Mouse (Mus musculus): ENCODE data around the gene Ikbke. TPM values are rescaled to one million over a fixed set of nuclear protein-coding genes. Genes with fewer than 3 reads are reported as not detected.

The Ikbke gene
- polyA plus RNA-seq, 1 experiment from 2014 or later = 0.67 TPM

GRCm38 (mm10) chr1:131246433-131247395, 32.7 kb downstream of the Ikbke start:
- no peaks in the 10 kb centered on the region for H3K36me3 ChIP-seq
- H3K4me2 ChIP-seq (replicated peaks) = 0 out of 2 replicates have a peak overlapping the region, but pooled peaks have one; percentile 9
- 0 out of 2 replicates have a peak, but pooled peaks have one; percentile 9 for ATAC-seq (replicated peaks)
- H3K27me3 ChIP-seq = peaks cover 14% of the 10 kb centered on the region
- H3K27ac ChIP-seq (replicated peaks) = no peak overlapping the region
- 11% methylated on average over 7 of the region's 7 CpGs for WGBS
- H3K4me1 ChIP-seq = peaks cover 22% of the 10 kb centered on the region
- H3K4me3 ChIP-seq = no peak overlapping the region
- H3K9me3 ChIP-seq = no peaks in the 10 kb centered on the region
- H3K9ac ChIP-seq (replicated peaks) = no peak overlapping the region

- Histone ChIP-seq H3K4me1 (peaks cover 22% of the 10 kb centered on the region), H3K4me3 (peak overlapping the region; percentile 55), H3K36me3 (no peaks in the 10 kb centered on the region), H3K9me3 (no peaks in the 10 kb centered on the region), H3K27me3 (peaks cover 14% of the 10 kb centered on the region), H3K27ac (replicated peaks) (no peak overlapping the region), H3K4me2 (replicated peaks) (peak overlapping the region; percentile 95), H3K9ac (replicated peaks) (no peak overlapping the region)
- WGBS = 9% methylated on average over 9 of the region's 9 CpGs
- peak; percentile 47 for ATAC-seq (replicated peaks)
Observed at GRCm38 (mm10) chr1:131245926-131246325, 33.5 kb downstream of the Ikbke start.

GRCm38 (mm10) chr1:131245089-131245856, 34.1 kb downstream of the Ikbke start, which contains the start of gene Rassf5:
Gene Rassf5 (minus strand): TSS chr1:131245258.
- Histone ChIP-seq H3K27me3 (peaks cover 14% of the 10 kb centered on the region), H3K4me2 (replicated peaks) (peak within 1 kb of the TSS; percentile 95), H3K36me3 (no peaks in the 10 kb centered on the region), H3K4me3 (peak within 1 kb of the TSS; percentile 55), H3K27ac (replicated peaks) (no peak within 1 kb of the TSS), H3K4me1 (peaks cover 22% of the 10 kb centered on the region), H3K9ac (replicated peaks) (peak within 1 kb of the TSS; percentile 57), H3K9me3 (no peaks in the 10 kb centered on the region)
- 2% methylated on average over 44 of the region's 60 CpGs for WGBS
- ATAC-seq (replicated peaks) = peak; percentile 46

GRCm38 (mm10) chr1:131244536-131245088, 34.8 kb downstream of the Ikbke start:
- Histone ChIP-seq H3K27ac (replicated peaks) (no peak overlapping the region), H3K9me3 (no peaks in the 10 kb centered on the region), H3K27me3 (peaks cover 14% of the 10 kb centered on the region), H3K9ac (replicated peaks) (peak overlapping the region; percentile 57), H3K36me3 (no peaks in the 10 kb centered on the region), H3K4me1 (peaks cover 26% of the 10 kb centered on the region), H3K4me2 (replicated peaks) (peak overlapping the region; percentile 95), H3K4me3 (peak overlapping the region; percentile 55)
- WGBS = under 1% methylated on average over 57 of the region's 57 CpGs
- peak; percentile 57 for ATAC-seq (replicated peaks)

GRCm38 (mm10) chr1:131242956-131243355, 36.5 kb downstream of the Ikbke start:
- no peaks in the 10 kb centered on the region for H3K9me3 ChIP-seq
- ATAC-seq (replicated peaks) = no peak
- H3K36me3 ChIP-seq = no peaks in the 10 kb centered on the region
- H3K4me1 ChIP-seq = peaks cover 28% of the 10 kb centered on the region
- H3K27ac ChIP-seq (replicated peaks) = no peak overlapping the region
- H3K27me3 ChIP-seq = peaks cover 14% of the 10 kb centered on the region
- H3K9ac ChIP-seq (replicated peaks) = no peak overlapping the region
- WGBS = 63% methylated on average over 6 of the region's 6 CpGs
- no peak overlapping the region for H3K4me3 ChIP-seq
- no peak overlapping the region for H3K4me2 ChIP-seq (replicated peaks)

- peaks cover 14% of the 10 kb centered on the region for H3K27me3 ChIP-seq
- no peak overlapping the region for H3K9ac ChIP-seq (replicated peaks)
- H3K27ac ChIP-seq (replicated peaks) = no peak overlapping the region
- H3K4me3 ChIP-seq = no peak overlapping the region
- no peak for ATAC-seq (replicated peaks)
- H3K36me3 ChIP-seq = no peaks in the 10 kb centered on the region
- peaks cover 10% of the 10 kb centered on the region for H3K4me1 ChIP-seq
- no peaks in the 10 kb centered on the region for H3K9me3 ChIP-seq
- H3K4me2 ChIP-seq (replicated peaks) = no peak overlapping the region
- 38% methylated on average over 12 of the region's 12 CpGs for WGBS
Observed at GRCm38 (mm10) chr1:131239576-131240193, 39.7 kb downstream of the Ikbke start.

GRCm38 (mm10) chr1:131238931-131239381, 40.5 kb downstream of the Ikbke start:
- WGBS = 73% methylated on average over 8 of the region's 8 CpGs
- no peaks in the 10 kb centered on the region for H3K9me3 ChIP-seq
- no peak for ATAC-seq (replicated peaks)
- no peaks in the 10 kb centered on the region for H3K36me3 ChIP-seq
- peaks cover 8% of the 10 kb centered on the region for H3K27me3 ChIP-seq
- H3K9ac ChIP-seq (replicated peaks) = no peak overlapping the region
- H3K4me3 ChIP-seq = no peak overlapping the region
- no peak overlapping the region for H3K4me2 ChIP-seq (replicated peaks)
- H3K4me1 ChIP-seq = peaks cover 6% of the 10 kb centered on the region; the same call in 1 of the 2 replicates
- no peak overlapping the region for H3K27ac ChIP-seq (replicated peaks)

GRCm38 (mm10) chr1:131236077-131236476, 43.3 kb downstream of the Ikbke start:
- H3K4me2 ChIP-seq (replicated peaks) = no peak overlapping the region
- H3K27ac ChIP-seq (replicated peaks) = no peak overlapping the region
- no peak overlapping the region for H3K4me3 ChIP-seq
- H3K9ac ChIP-seq (replicated peaks) = no peak overlapping the region
- no peaks in the 10 kb centered on the region for H3K9me3 ChIP-seq
- no peaks in the 10 kb centered on the region for H3K36me3 ChIP-seq
- WGBS = 75% methylated on average over 7 of the region's 7 CpGs
- no peaks in the 10 kb centered on the region for H3K27me3 ChIP-seq
- no peak for ATAC-seq (replicated peaks)
- H3K4me1 ChIP-seq = peaks cover 6% of the 10 kb centered on the region; the same call in 1 of the 2 replicates

GRCm38 (mm10) chr1:131233527-131233926, 45.9 kb downstream of the Ikbke start:
- H3K9me3 ChIP-seq = no peaks in the 10 kb centered on the region

GRCm38 (mm10) chr1:131228659-131229058, 50.7 kb downstream of the Ikbke start:
- no peak overlapping the region for H3K9ac ChIP-seq (replicated peaks)
- H3K4me1 ChIP-seq = no peaks in the 10 kb centered on the region
- H3K36me3 ChIP-seq = no peaks in the 10 kb centered on the region
- no peak overlapping the region for H3K4me3 ChIP-seq
- H3K27me3 ChIP-seq = no peaks in the 10 kb centered on the region
- WGBS = 86% methylated on average over 5 of the region's 5 CpGs
- ATAC-seq (replicated peaks) = no peak
- H3K9me3 ChIP-seq = no peaks in the 10 kb centered on the region
- no peak overlapping the region for H3K4me2 ChIP-seq (replicated peaks)
- no peak overlapping the region for H3K27ac ChIP-seq (replicated peaks)

More at GRCm38 (mm10) chr1:131233527-131233926, 45.9 kb downstream of the Ikbke start:
- Histone ChIP-seq H3K9ac (replicated peaks) (no peak overlapping the region), H3K36me3 (no peaks in the 10 kb centered on the region), H3K4me3 (no peak overlapping the region), H3K27me3 (no peaks in the 10 kb centered on the region), H3K4me2 (replicated peaks) (no peak overlapping the region), H3K27ac (replicated peaks) (no peak overlapping the region), H3K4me1 (no peaks in the 10 kb centered on the region)
- 71% methylated on average over 12 of the region's 12 CpGs for WGBS
- ATAC-seq (replicated peaks) = no peak

GRCm38 (mm10) chr1:131228225-131228624, 51.2 kb downstream of the Ikbke start:
- no peak for ATAC-seq (replicated peaks)
- H3K27me3 ChIP-seq = no peaks in the 10 kb centered on the region
- H3K9ac ChIP-seq (replicated peaks) = no peak overlapping the region
- 71% methylated on average over 7 of the region's 7 CpGs for WGBS
- H3K9me3 ChIP-seq = no peaks in the 10 kb centered on the region
- H3K36me3 ChIP-seq = no peaks in the 10 kb centered on the region
- no peak overlapping the region for H3K4me3 ChIP-seq
- H3K4me2 ChIP-seq (replicated peaks) = no peak overlapping the region
- no peaks in the 10 kb centered on the region for H3K4me1 ChIP-seq
- H3K27ac ChIP-seq (replicated peaks) = no peak overlapping the region

Measured in forebrain, embryonic 15.5 days (tissue).